Mouse (Mus musculus): ENCODE data around the gene Olfr1396. TPM values are rescaled to one million over a fixed set of nuclear protein-coding genes. Genes with fewer than 3 reads are reported as not detected.

Olfr1396 gene
- polyA plus RNA-seq, 1 experiment from 2014 or later, result not detected

Other genes starting within 250 kb of the Olfr1396 start
- 39.2 TPM for gene Irgm1, start 243.2 kb downstream of the Olfr1396 start, polyA plus RNA-seq (2021)
- gene Gm5431, start 212.7 kb downstream of the Olfr1396 start, polyA plus RNA-seq (2021), result 0.15 TPM
- 93.0 TPM for gene Psme2b, start 168.7 kb downstream of the Olfr1396 start, polyA plus RNA-seq (2021)
- gene Olfr56, start 136.0 kb downstream of the Olfr1396 start, polyA plus RNA-seq (2021), result 0.06 TPM
- 0.62 TPM for gene 9930111J21Rik1, start 135.5 kb downstream of the Olfr1396 start, polyA plus RNA-seq (2021)
- 0.68 TPM for gene Gm12185, start 122.6 kb downstream of the Olfr1396 start, polyA plus RNA-seq (2021)
- gene Tgtp1, start 120.7 kb downstream of the Olfr1396 start, polyA plus RNA-seq (2021), result 0.59 TPM
- 0.86 TPM for gene 9930111J21Rik2, start 63.6 kb downstream of the Olfr1396 start, polyA plus RNA-seq (2021)
- 0.18 TPM for gene Tgtp2, start 50.7 kb downstream of the Olfr1396 start, polyA plus RNA-seq (2021)
- gene Ifi47, start 38.3 kb downstream of the Olfr1396 start, polyA plus RNA-seq (2021), result 0.81 TPM
- not detected for gene Olfr1395, start 27.4 kb upstream of the Olfr1396 start, polyA plus RNA-seq (2021)
- gene Olfr1394, start 39.5 kb upstream of the Olfr1396 start, polyA plus RNA-seq (2021), result not detected
- gene Btnl9, start 72.3 kb upstream of the Olfr1396 start, polyA plus RNA-seq (2021), result not detected
- 31.9 TPM for gene Zfp62, start 88.4 kb upstream of the Olfr1396 start, polyA plus RNA-seq (2021)
- 81.9 TPM for gene Mgat1, start 129.3 kb upstream of the Olfr1396 start, polyA plus RNA-seq (2021)
- 0.04 TPM for gene Olfr1393, start 163.4 kb upstream of the Olfr1396 start, polyA plus RNA-seq (2021)
- 0.14 TPM for gene Olfr1392, start 170.4 kb upstream of the Olfr1396 start, polyA plus RNA-seq (2021)
- gene Olfr10, start 189.9 kb upstream of the Olfr1396 start, polyA plus RNA-seq (2021), result 0.08 TPM
- gene Olfr1391, start 207.9 kb upstream of the Olfr1396 start, polyA plus RNA-seq (2021), result not detected
- gene Olfr1390, start 220.3 kb upstream of the Olfr1396 start, polyA plus RNA-seq (2021), result not detected